Mouse (Mus musculus) gastrocnemius, postnatal 25 days (tissue): ENCODE results near the gene Rreb1. TPM values are rescaled to one million over a fixed set of nuclear protein-coding genes. Genes with fewer than 3 reads are reported as not detected.

Source experiments
- DNase-seq: peaks from one replicate; pipeline ENCODE4 v3.0.0; 2022
- total RNA-seq, 2 experiments: library from RNA; stranded (reverse); gene quantifications; 1 replicate in 1 of 2; 2 replicates in 1 of 2; pipeline ENCODE4 v1.2.3; 2021

Gene Rreb1
- total RNA-seq, 2 experiments from 2014 or later: 23.5 to 24.0 TPM

GRCm38 (mm10) chr13:37945392-37945791 lies 167.2 kb downstream of the Rreb1 start:
- no peak for DNase-seq

DNA sequence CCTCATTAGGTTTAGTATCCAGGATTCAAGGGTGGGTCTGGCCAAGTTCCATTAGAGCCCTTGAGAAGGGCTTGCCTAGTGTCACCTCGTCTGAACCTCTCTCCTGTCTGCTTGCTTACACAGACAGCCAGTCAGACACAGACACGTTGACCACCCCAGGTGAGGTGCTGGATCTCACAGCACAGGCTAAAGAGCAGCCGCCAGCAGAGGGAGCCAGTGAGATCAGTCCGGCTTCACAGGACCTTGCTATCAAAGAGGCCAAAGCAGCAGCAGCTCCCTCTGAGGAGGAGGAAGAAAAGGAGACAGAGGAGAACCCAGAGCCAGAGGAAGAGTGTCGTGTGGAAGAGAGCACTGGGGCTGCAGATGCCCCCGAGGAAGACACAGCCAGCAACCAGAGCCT lies 168.5 kb downstream of the Rreb1 start:
- peak; percentile 59 for DNase-seq

GRCm38 (mm10) chr13:37952981-37953380 lies 174.8 kb downstream of the Rreb1 start:
- no peak for DNase-seq

GRCm38 (mm10) chr13:37954318-37954717 lies 176.1 kb downstream of the Rreb1 start:
- DNase-seq: no peak

GRCm38 (mm10) chr13:37958498-37959238 lies 180.5 kb downstream of the Rreb1 start:
- DNase-seq: no peak

GRCm38 (mm10) chr13:37959239-37959907 lies 181.2 kb downstream of the Rreb1 start:
- peak; percentile 29 for DNase-seq

- DNase-seq: no peak
Observed at GRCm38 (mm10) chr13:37959936-37960335, 181.7 kb downstream of the Rreb1 start.

DNA sequence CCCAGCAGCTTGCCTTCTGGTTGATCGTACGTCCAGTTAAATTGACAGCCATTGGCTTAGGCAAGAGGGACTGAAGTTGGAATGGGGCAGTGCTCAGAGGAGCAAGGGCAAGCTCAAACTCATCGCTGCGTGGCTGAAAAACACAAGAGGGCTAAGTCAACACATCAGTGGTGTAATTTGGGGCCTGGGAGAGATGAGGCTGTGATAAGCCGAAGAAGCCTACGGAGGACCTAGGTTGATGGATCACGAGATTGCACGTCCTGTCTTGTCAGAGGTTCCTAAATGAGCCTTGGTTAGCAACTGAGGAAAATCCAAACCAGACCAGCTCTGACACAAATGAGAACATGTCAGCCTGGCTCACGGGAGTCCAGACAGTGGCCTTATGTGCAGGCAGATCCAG lies 184.3 kb downstream of the Rreb1 start:
- no peak for DNase-seq

- DNase-seq: peak; percentile 52
Observed at GRCm38 (mm10) chr13:37963354-37964007, 185.3 kb downstream of the Rreb1 start.

DNA sequence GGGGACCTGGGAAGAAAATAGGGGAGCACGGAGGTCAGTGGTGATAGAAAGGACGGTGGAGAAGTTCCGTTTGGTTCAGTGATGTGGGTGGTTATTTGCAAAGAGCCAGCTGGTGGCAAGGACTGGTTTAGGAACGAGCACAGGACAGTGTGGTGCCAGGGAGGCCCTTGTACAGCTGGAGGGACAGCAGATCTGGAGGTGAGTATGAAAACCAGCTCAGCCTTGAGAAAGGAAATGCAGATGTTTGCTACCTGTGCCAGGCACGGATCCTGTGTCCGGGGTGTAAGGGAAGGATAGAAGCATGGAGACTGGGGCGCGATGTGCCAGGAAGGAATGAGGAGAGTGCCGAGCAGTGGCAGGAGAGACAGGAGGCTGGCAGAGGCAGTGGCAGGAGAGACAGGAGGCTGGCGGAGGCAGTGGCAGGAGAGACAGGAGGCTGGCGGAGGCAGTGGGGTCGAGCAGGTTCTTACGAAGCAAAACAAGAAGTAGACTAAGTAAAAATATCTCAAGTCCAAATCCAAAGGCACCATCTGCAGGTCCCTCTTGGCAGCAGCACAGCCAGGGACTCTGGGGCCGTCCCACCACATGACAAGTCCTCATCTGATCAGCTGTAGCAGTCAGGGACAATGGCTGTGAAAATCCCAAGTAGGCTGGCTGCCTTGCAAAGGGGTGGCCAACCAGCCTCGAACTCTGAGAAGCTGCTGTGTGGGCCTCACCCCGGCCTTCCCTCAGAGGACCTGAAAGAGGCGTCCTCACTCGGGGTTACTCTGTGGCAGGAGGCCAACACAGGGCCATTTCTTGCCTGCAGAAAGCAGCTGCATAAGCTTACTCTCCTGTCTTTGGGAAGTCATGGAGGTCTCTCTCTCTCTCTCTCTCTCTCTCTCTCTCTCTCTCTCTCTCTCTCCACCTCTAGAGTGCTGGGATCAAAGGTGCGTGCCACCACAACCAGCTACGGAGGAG lies 186.2 kb downstream of the Rreb1 start:
- DNase-seq: no peak

- no peak for DNase-seq
Observed at GRCm38 (mm10) chr13:37965126-37965914, 187.1 kb downstream of the Rreb1 start.

GRCm38 (mm10) chr13:37966256-37967051 lies 188.3 kb downstream of the Rreb1 start:
- no peak for DNase-seq

GRCm38 (mm10) chr13:37967052-37967437 lies 188.8 kb downstream of the Rreb1 start:
- DNase-seq: no peak

- DNase-seq: no peak
Observed at GRCm38 (mm10) chr13:37967565-37967964, 189.4 kb downstream of the Rreb1 start.

DNA sequence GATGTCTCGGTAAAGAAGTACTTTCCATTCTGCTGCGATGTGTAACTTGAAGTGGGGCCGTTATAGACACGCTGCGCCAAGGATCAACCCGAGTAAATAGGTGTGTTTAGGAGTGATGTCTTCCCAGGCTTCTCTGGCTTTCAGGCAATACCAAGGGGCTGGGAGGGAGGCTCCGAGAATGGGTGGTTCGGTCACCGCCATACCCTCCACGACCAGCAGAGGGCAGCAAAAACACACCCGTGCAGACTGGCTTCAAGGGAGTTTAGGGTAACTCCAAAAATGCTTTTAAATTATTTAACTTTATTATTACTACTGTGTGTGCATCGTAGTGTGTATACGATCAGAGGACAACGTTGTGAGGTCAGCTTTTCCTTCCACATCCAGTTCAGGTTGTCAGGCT lies 191.1 kb downstream of the Rreb1 start:
- peak; percentile 68 for DNase-seq

- DNase-seq: no peak
Observed at GRCm38 (mm10) chr13:37969988-37970387, 191.8 kb downstream of the Rreb1 start.

DNA sequence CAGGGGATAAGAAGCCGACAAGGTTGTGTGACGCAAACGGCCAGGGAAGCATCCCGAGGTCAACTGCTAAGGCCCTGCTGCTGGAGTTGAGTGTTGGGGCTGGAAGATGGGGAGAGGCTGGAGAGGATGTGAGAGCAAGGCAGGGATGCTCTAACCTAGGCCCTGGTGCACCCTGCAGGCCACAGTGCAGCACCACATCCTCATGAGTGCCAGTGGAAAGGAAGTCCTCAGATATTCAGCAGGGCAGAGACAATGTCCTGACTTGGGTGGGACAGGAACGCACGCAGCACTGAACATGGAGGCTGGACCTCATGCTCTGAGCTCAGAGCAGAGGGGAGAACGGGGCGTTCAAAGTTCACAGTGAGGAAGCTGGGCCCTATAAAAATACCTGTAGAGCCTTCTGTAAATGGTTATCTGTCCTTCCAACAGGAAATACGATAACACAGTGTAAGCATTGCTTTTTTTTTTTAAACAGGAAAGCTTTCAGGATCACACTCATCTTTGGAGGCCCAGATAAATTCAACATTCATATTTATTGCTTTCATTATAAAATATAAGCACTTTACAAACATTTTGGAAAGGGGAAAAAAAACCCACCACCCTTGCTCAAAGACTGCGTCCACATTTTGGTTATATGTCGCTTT lies 192.8 kb downstream of the Rreb1 start:
- no peak for DNase-seq

DNA sequence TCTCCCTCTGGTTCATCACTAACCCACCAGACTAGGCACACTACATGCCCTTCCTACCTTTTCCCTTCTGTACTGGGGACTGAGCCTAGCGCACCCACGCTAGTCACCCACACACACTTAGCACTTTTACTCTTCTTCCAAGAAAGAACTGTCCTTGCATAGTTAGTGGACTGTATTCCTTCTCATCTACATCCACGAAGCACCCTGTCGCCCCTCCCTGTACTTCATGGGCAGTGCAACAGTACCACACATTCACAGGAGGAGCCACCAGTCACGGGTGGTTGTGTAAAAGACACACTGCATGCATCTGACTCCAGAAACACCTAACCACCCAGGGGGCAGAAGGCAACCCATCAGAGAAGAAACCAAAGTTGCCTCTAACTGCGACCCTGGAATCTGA lies 195.8 kb downstream of the Rreb1 start:
- no peak for DNase-seq

DNA sequence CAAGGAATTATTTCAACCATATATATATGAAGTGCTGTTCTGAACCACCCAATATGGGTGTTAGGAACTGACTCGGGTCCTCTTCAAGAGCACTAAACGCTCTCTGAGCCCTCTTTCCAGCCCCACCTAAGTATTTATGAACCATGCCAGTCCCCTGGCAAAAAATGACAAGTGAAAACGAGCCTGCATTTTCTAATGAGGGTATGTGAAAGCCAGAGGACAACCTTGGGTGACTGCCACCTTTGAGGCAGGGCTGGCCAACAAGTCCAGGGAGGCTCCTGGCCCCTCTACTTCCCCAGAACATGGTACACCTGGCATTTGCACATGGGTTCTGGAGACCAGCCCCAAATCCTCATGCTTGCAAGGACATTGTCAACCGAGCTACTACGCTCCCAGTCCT lies 196.5 kb downstream of the Rreb1 start:
- no peak for DNase-seq

GRCm38 (mm10) chr13:37979506-37979905 lies 201.3 kb downstream of the Rreb1 start:
- DNase-seq: no peak
